Mouse (Mus musculus) R1 (cell line): ENCODE results near the gene Tmem234.

Experiments used
- DNase-seq: peaks from one replicate; pipeline ENCODE4 v3.0.0-alpha.2; 2018; ENCODE audit warnings: low read depth, low spot score

Tmem234 gene

DNA sequence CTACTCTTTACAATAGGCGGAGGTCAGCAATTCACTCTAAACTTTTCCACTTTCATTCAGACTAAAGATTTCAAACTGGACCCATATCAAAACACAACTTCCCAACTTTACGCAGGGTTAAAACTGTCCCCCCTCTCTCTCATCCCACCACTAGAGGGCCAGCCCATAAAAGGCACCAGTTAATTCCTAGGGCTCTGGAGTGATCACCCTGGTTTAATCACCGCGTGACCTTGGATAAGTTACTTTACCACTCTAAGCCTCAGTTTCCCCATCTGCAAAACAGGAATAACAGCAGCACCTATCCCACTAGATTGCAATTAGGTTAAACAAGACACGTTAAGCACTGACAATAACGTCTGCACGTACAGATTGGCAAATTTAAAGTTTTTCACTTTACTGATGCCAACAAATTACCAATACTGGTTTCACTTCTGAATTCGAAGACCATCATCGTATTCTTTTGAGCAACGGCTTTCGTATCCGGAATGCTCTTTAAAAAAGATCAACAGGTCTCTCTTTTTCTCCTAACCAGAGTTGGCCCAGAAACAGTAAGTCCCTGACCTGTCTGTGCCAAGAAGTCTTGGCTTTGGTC, 71.1 kb downstream of the Tmem234 start:
- peak; percentile 85 for DNase-seq

- DNase-seq: peak; percentile 96
Measured at GRCm38 (mm10) chr4:129672083-129672877, 71.8 kb downstream of the Tmem234 start, which contains the start of gene Kpna6. Gene Kpna6 (minus strand): TSS chr4:129672767.

- no peak for DNase-seq
Measured at GRCm38 (mm10) chr4:129672878-129673449, 72.5 kb downstream of the Tmem234 start.
